Mouse (Mus musculus) embryonic fibroblast, embryonic 13.5 days (primary cell): ENCODE data around the gene Neurl4.

Experiments
- CTCF ChIP-seq: IDR thresholded peaks from 2 replicates; pipeline ENCODE4 v1.5.1; 2011; ENCODE audit warnings: mild to moderate bottlenecking, control low read depth, low read length, moderate library complexity, borderline replicate concordance; ENCODE audit not compliant: insufficient read depth
- POLR2A ChIP-seq: IDR thresholded peaks from 2 replicates; pipeline ENCODE4 v1.6.1; 2011; ENCODE audit warnings: low read depth, mild to moderate bottlenecking, control low read depth, low read length, moderate library complexity

DNA sequence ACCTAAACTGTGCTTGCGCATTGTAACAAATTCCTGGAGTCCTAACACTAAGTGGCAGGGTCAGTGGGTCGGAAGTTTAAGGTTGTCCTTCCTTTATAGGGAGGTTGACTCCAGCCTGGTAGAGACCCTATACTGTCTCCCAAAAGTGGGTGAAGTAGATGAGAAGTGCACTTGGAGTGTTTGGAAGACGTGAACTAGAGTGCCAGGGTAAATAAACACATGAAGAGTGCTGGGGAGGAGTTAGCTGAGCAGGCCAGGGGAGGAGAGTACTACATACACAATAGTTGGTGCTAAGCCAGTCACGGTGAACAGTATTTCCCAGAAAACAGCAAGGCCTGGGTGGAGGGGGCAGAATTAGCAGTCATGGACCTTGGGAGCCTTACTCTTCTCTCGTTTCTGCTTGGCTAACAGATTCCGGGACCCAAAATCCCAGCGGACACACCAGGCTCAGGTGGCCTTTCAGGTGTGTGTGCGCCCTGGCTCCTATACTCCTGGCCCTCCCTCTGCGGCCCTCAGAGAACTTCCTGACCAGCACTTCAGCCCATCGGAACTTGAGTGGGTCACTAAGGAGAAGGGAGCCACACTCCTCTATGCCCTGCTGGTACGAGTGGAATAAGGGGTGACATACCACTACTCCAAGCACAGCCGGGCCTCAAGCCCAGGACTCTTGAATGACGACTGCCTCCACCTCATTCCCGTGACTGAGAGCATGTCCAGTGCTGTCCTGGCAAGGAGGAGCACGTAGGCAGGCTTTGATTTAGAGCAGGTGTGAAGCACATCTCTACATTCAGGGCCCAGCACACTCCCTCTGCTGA is 12.1 kb downstream of the Neurl4 start:
- TF ChIP-seq CTCF (no peak), POLR2A (no peak)
